Mouse (Mus musculus) natural killer cell, adult 2 months (primary cell): ENCODE data around the gene Cks1b.

ENCODE experiments used
- DNase-seq, 2 experiments: peaks; one replicate each; pipeline ENCODE4 v3.0.0; 2022; ENCODE audit warnings: low spot score in 2 of 2

Gene Cks1b

GRCm38 (mm10) chr3:89382950-89383349, 35.2 kb downstream of the Cks1b start:
- no peak for DNase-seq

GRCm38 (mm10) chr3:89382033-89382882, 35.9 kb downstream of the Cks1b start:
- DNase-seq: no peak

- DNase-seq: no peak
Observed at GRCm38 (mm10) chr3:89381233-89381632, 37.0 kb downstream of the Cks1b start.

DNA sequence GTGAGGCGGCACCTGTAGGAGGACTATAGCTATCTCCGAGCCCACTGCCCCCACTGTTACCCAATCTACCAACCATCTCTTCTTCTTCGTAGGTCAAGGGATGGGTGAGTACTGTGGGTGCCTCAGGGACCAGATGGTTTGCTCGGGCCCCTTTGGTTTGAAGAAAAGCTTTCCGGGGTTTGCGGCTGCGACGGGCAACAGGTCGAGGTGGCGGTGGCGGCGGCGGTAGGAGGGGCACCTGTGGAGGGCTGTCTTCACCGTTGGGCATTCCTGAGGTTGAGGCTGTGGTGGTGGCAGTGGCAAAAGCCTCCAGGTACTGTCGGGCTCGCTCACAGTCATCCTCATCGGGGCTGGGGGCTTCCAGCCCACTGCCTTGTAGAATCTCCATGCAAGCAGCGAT, 37.5 kb downstream of the Cks1b start:
- DNase-seq: no peak

DNA sequence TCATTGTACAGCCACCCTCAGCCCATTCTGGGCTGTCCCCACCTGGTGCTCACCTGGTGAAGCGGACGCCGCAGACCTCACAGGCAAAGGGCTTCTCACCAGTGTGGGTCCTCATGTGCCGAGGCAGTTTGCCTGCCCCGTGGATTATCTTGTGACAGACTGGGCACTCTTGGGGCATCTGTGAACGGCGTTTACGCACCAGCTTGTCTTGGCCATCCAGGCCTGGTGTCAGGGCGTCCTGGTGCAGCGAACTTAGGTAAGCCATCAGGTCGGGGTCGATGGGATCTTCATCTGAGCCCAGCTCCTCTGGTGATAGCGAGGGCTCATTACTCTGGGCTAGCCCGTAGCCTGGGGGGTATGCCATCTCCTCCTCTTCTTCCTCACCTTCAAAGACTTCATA, 37.9 kb downstream of the Cks1b start:
- no peak for DNase-seq

GRCm38 (mm10) chr3:89379388-89380131, 38.6 kb downstream of the Cks1b start:
- no peak for DNase-seq

GRCm38 (mm10) chr3:89378394-89379067, 39.7 kb downstream of the Cks1b start:
- peak; percentile 42 to 68 for DNase-seq

GRCm38 (mm10) chr3:89377831-89378230, 40.4 kb downstream of the Cks1b start:
- no peak for DNase-seq

DNA sequence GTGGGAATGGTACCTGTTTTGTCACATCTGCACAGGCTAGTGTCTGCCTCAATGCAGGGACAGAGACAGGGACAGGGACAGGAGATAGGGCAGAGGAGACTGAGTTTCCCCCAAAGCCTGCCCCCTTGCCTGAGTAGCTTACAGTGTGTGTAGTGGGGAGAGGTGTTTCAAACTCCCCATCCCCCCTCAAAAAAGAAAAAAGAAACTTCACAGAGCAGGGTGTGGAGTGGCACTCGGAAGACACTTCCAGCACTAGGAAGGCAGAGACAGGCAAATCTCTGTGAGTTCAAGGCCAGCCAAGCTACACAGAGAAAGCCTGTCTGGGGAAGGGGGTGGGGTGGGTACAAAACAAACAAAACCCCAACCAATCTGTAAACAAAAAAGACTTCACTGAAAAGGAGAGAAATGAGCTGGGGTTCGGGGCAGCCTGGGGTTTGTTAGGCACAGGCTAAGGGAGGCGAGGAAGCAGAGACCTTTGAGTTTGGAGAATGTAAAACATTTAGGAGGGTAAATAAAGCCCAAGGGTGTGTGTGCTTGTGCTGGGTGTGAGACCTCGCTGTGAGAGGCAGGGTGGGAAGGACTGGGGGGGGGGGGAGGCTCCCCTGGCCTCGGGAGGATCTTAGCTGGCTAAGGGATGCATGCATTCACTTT, 44.5 kb downstream of the Cks1b start:
- DNase-seq: no peak

DNA sequence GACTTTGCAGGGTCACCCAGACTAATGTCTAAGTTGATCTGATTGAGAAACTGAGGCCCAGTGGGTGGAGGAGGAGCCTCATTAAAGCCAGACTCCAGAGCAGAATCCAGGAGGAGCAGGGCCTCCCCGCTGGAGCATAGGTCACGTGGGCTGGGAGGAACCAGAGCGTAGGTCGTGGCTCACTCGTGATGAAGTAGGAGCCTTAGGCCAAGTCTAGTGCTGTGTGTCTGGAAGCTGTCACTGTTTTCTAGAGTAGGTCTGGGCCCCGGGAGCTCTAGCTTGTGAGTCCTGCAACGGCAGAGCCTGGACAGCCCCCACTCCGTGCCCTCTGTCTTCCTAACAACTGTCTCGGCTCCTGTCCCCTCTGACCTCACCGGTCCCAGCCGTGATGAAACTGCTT, 50.8 kb downstream of the Cks1b start:
- DNase-seq: no peak

DNA sequence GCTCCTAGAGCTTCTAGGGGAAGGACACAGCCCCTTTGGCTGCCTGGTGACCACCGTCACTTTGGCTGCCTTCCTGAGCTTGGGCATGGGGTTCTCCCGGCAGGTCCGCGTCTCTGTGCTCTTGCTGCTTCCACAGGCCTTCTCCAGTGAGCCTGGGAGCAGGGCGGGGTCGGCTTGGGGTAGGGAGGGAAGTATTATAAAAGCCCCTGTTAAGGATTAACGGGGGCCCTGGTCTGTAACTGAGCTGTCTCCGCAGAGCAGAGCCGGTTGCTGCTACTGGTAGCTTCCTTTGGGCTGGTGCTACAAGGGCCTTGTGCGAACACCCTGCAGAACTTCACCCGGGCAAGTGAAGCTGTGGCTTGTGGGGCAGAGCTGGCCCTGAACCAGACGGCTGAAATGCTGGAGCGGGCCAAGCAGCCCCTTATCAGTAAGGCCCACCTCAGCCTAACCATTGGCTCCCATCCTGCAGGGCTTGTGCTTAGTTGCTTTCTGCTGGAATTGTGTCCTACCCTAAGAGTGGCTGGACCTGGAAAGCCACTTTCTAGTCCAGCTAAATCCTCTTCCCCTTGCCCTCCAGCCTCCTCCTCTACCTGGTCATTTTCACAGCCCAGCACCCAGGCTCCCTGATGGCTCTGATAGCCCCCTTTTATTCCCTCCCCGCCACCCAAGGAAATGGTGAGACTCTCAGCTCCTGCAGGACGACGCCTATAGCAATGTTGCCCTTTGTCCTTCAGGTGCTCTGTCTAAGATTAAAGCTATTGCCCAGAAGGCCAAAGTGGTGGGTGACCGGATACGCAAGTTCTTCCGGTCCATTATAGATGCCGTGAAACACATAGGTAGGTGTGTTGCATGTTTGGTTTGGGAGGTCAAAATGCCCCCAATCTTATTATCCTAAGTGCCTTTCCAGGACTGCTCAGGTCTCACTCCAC, 52.4 kb downstream of the Cks1b start:
- no peak for DNase-seq
